In genomic region chr2:48634456-48635174, GRCm38 (mm10) we compare ENCODE assay signal across 11 mouse cellular contexts.
DNase-seq lines count a peak whose midpoint lies in the region; ATAC-seq and TF ChIP-seq lines count a peak whose summit lies in the region.
"Had no signal": no experiment of that assay in that cellular context is flagged by ENCODE, and none has a peak within 500 bp of the region (broad histone marks: within the 10 kb centered on the region; RNA-seq: fewer than 3 reads in every experiment).

No protein-coding gene starts in this region.

- no peaks in the 10 kb centered on the region for H3K9me3 ChIP-seq in hindbrain, embryonic 12.5 days (replicated peaks)
- no peaks in the 10 kb centered on the region for H3K9me3 ChIP-seq in liver, embryonic 12.5 days (replicated peaks)
- H3K9me3 ChIP-seq: limb, embryonic 15.5 days had no signal

- H3K27me3 ChIP-seq in hindbrain, embryonic 12.5 days = no peaks in the 10 kb centered on the region
- H3K27me3 ChIP-seq in liver, embryonic 12.5 days (replicated peaks) = no peaks in the 10 kb centered on the region
- H3K27me3 ChIP-seq: limb, embryonic 15.5 days had no signal

- peak; percentile 31 for DNase-seq in lung, postnatal 10 days
- DNase-seq in lung, adult 2 months = no peak
- peak; percentile 30 to 36 for DNase-seq in kidney, postnatal 36 days
- peak; percentile 90 for DNase-seq in retina, postnatal 1 day
- no peak for DNase-seq in right cerebral cortex, postnatal 36 days (ENCODE audit: low spot score in 2 of 2)
- DNase-seq in spleen, postnatal 4 days (ENCODE audit: low spot score in 2 of 2) = no peak
- DNase-seq: heart, adult 18-20 months; thymus, postnatal 36 days had no signal

- H3K4me1 ChIP-seq in lung, adult 2 months (ENCODE audit: control insufficient read depth, insufficient read depth, low read length) = no peaks in the 10 kb centered on the region; the same call in 1 of the 2 replicates
- peaks cover 4% of the 10 kb centered on the region for H3K4me1 ChIP-seq in hindbrain, embryonic 12.5 days
- no peaks in the 10 kb centered on the region for H3K4me1 ChIP-seq in liver, embryonic 12.5 days
- H3K4me1 ChIP-seq: limb, embryonic 15.5 days had no signal

- no peak overlapping the region for H3K4me2 ChIP-seq in hindbrain, embryonic 12.5 days (replicated peaks)
- H3K4me2 ChIP-seq in liver, embryonic 12.5 days = no peak overlapping the region
- H3K4me2 ChIP-seq: limb, embryonic 15.5 days had no signal

- TF ChIP-seq POLR2A in lung, adult 2 months (IDR thresholded peaks at IDR 0.05; ENCODE audit: borderline replicate concordance, extremely low read depth, low read depth, low read length) = no peak

- H3K4me3 ChIP-seq in lung, adult 2 months (replicated peaks; ENCODE audit: extremely low read depth, low read depth, low read length) = no peak overlapping the region
- H3K4me3 ChIP-seq in hindbrain, embryonic 12.5 days = no peak overlapping the region
- H3K4me3 ChIP-seq in liver, embryonic 12.5 days = no peak overlapping the region
- H3K4me3 ChIP-seq: limb, embryonic 15.5 days had no signal

- no peaks in the 10 kb centered on the region for H3K36me3 ChIP-seq in hindbrain, embryonic 12.5 days
- no peaks in the 10 kb centered on the region for H3K36me3 ChIP-seq in liver, embryonic 12.5 days
- H3K36me3 ChIP-seq: limb, embryonic 15.5 days had no signal

- H3K27ac ChIP-seq in hindbrain, embryonic 12.5 days = no peak overlapping the region
- no peak overlapping the region for H3K27ac ChIP-seq in liver, embryonic 12.5 days
- H3K27ac ChIP-seq: limb, embryonic 15.5 days had no signal

- WGBS in lung, adult 2 months = 67% methylated on average over 10 of the region's 10 CpGs
- WGBS in hindbrain, embryonic 12.5 days = 35% methylated on average over 10 of the region's 10 CpGs
- WGBS in liver, embryonic 12.5 days (ENCODE audit: insufficient replicate concordance) = 76% methylated on average over 10 of the region's 10 CpGs

- TF ChIP-seq CTCF in lung, adult 2 months (IDR thresholded peaks at IDR 0.05; ENCODE audit: insufficient read depth, low read length) = no peak

- no peak overlapping the region for H3K9ac ChIP-seq in hindbrain, embryonic 12.5 days
- no peak overlapping the region for H3K9ac ChIP-seq in liver, embryonic 12.5 days
- H3K9ac ChIP-seq: limb, embryonic 15.5 days had no signal

- ATAC-seq in hindbrain, embryonic 12.5 days (ENCODE audit: low FRiP score) = peak; percentile 90
- no peak for ATAC-seq in liver, embryonic 12.5 days

Comparison
In these comparisons a context has a peak if more than half of its experiments do, and no peak if none do; other contexts are left out.
1. DNase-seq: peak in lung, postnatal 10 days (single experiment), kidney, postnatal 36 days (2 of 2) and retina, postnatal 1 day (single experiment); none in lung, adult 2 months (single experiment), right cerebral cortex, postnatal 36 days (0 of 2) and spleen, postnatal 4 days (0 of 2).